Mouse (Mus musculus) intestine, embryonic 15.5 days (tissue): ENCODE data around the gene Stx12. TPM values are rescaled to one million over a fixed set of nuclear protein-coding genes. Genes with fewer than 3 reads are reported as not detected.

Source experiments
- ATAC-seq: fragments of 200-750 bp; cut with Nextera tagmentation; 2 replicates; pipeline ENCODE4 v1.8.0; 2017; ENCODE audit warnings: moderate TSS enrichment, moderate library complexity
- H3K27ac ChIP-seq: fragments of 300-500 bp; sonication (generic); 2 replicates; pipeline ENCODE4 v1.5.1; 2015; ENCODE audit warnings: mild to moderate bottlenecking, inconsistent platforms
- H3K27me3 ChIP-seq: fragments of 300-500 bp; sonication (generic); replicated peaks from 2 replicates; pipeline ENCODE4 v1.6.1; 2015; ENCODE audit warnings: inconsistent platforms
- H3K36me3 ChIP-seq: fragments of 300-500 bp; sonication (generic); 2 replicates; pipeline ENCODE4 v1.6.1; 2015; ENCODE audit warnings: inconsistent platforms
- H3K4me1 ChIP-seq: fragments of 300-500 bp; sonication (generic); replicated peaks from 2 replicates; pipeline ENCODE4 v1.6.1; 2015; ENCODE audit warnings: inconsistent platforms
- H3K4me2 ChIP-seq: fragments of 300-500 bp; sonication (generic); replicated peaks from 2 replicates; pipeline ENCODE4 v1.6.1; 2015; ENCODE audit warnings: mild to moderate bottlenecking, inconsistent platforms
- H3K4me3 ChIP-seq: fragments of 300-500 bp; sonication (generic); replicated peaks from 2 replicates; pipeline ENCODE4 v1.5.1; 2015; ENCODE audit warnings: inconsistent platforms
- H3K9ac ChIP-seq: fragments of 300-500 bp; sonication (generic); 2 replicates; pipeline ENCODE4 v1.6.1; 2015; ENCODE audit warnings: inconsistent platforms
- H3K9me3 ChIP-seq: fragments of 300-500 bp; sonication (generic); 2 replicates; pipeline ENCODE4 v1.6.1; 2016; ENCODE audit warnings: inconsistent platforms
- WGBS: fragments of 180-500 bp; shearing (Covaris S2); methylation state at CpG from one replicate; pipeline ENCODE4 v1.1.7; 2015; 5-methylcytosine and 5-hydroxymethylcytosine counted together
- polyA plus RNA-seq: library from polyadenylated mRNA; unstranded; fragments of >200 nt; fragmentation: Nextera tagmentation; extraction: Ambion mirVana; gene quantifications from 2 replicates; pipeline ENCODE4 v1.2.1, GENCODE M21; 2015

The Stx12 gene
- polyA plus RNA-seq, 1 experiment from 2014 or later: 57.7 TPM

- no peaks in the 10 kb centered on the region for H3K27me3 ChIP-seq
- H3K9me3 ChIP-seq: no peaks in the 10 kb centered on the region
- H3K27ac ChIP-seq: no peak overlapping the region
- H3K4me3 ChIP-seq: no peak overlapping the region
- 95% methylated on average over 1 of the region's 1 CpGs for WGBS
- H3K4me1 ChIP-seq: no peaks in the 10 kb centered on the region
- H3K9ac ChIP-seq: no peak overlapping the region
- peaks cover 29% of the 10 kb centered on the region for H3K36me3 ChIP-seq
- ATAC-seq: no peak
- no peak overlapping the region for H3K4me2 ChIP-seq
Measured at GRCm38 (mm10) chr4:132860880-132861279, 23.4 kb downstream of the Stx12 start.

DNA sequence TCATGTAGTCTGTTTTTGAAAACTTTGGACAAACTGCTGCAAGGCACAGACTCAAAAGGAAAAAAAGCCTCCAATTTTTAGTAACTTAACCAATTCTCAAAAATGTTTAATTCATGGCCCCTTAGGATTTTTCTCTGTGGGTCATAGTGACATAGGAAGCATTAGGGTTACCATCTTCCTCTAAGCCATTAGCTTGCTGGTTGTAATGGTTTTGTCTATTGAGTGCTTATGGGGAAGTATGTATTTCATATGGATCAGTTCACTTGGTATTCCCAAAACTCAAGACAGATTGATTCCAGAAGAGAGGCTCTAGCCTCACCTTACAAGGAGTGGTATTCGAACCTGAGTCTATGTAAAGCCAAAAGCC, 40.6 kb downstream of the Stx12 start:
- H3K9ac ChIP-seq: peak overlapping the region; percentile 70; the same call in 1 of the 2 replicates
- peak overlapping the region; percentile 71 for H3K4me2 ChIP-seq
- WGBS: 76% methylated on average over 1 of the region's 1 CpGs
- no peaks in the 10 kb centered on the region for H3K27me3 ChIP-seq
- H3K4me3 ChIP-seq: peak overlapping the region; percentile 80; the same call in 1 of the 2 replicates
- H3K9me3 ChIP-seq: no peaks in the 10 kb centered on the region
- peaks cover 6% of the 10 kb centered on the region; the same call in 1 of the 2 replicates for H3K36me3 ChIP-seq
- H3K4me1 ChIP-seq: peaks cover 5% of the 10 kb centered on the region; the same call in 1 of the 2 replicates
- peak overlapping the region; percentile 66 for H3K27ac ChIP-seq
- no peak for ATAC-seq

GRCm38 (mm10) chr4:132842970-132843704, 41.2 kb downstream of the Stx12 start, which contains the start of gene Ppp1r8:
Gene Ppp1r8, minus strand, starts transcription at chr4:132843169.
- peak; percentile 100 for ATAC-seq
- no peaks in the 10 kb centered on the region for H3K27me3 ChIP-seq
- 1% methylated on average over 40 of the region's 40 CpGs for WGBS
- H3K4me3 ChIP-seq: peak within 1 kb of the TSS; percentile 80
- peak within 1 kb of the TSS; percentile 70 for H3K9ac ChIP-seq
- H3K27ac ChIP-seq: peak within 1 kb of the TSS; percentile 67
- peaks cover 5% of the 10 kb centered on the region; the same call in 1 of the 2 replicates for H3K4me1 ChIP-seq
- no peaks in the 10 kb centered on the region for H3K9me3 ChIP-seq
- peaks cover 11% of the 10 kb centered on the region for H3K36me3 ChIP-seq
- H3K4me2 ChIP-seq: peak within 1 kb of the TSS; percentile 71

GRCm38 (mm10) chr4:132842281-132842906, 41.9 kb downstream of the Stx12 start:
- Histone ChIP-seq H3K4me2 (peak overlapping the region; percentile 71), H3K36me3 (peaks cover 17% of the 10 kb centered on the region), H3K4me3 (peak overlapping the region; percentile 80), H3K9ac (peak overlapping the region; percentile 70), H3K27ac (peak overlapping the region; percentile 67), H3K27me3 (no peaks in the 10 kb centered on the region), H3K9me3 (no peaks in the 10 kb centered on the region), H3K4me1 (peaks cover 5% of the 10 kb centered on the region; the same call in 1 of the 2 replicates)
- WGBS: under 1% methylated on average over 30 of the region's 30 CpGs
- ATAC-seq: peak; percentile 46

GRCm38 (mm10) chr4:132841493-132841892, 42.8 kb downstream of the Stx12 start:
- Histone ChIP-seq H3K4me3 (peak overlapping the region; percentile 80), H3K36me3 (peaks cover 22% of the 10 kb centered on the region), H3K27me3 (no peaks in the 10 kb centered on the region), H3K4me1 (peaks cover 5% of the 10 kb centered on the region; the same call in 1 of the 2 replicates), H3K9me3 (no peaks in the 10 kb centered on the region), H3K27ac (no peak overlapping the region), H3K4me2 (peak overlapping the region; percentile 71), H3K9ac (peak overlapping the region; percentile 70)
- no peak for ATAC-seq
- WGBS: 79% methylated on average over 3 of the region's 3 CpGs

GRCm38 (mm10) chr4:132823614-132824366, 60.5 kb downstream of the Stx12 start:
- Histone ChIP-seq H3K27ac (no peak overlapping the region), H3K36me3 (peaks cover 26% of the 10 kb centered on the region), H3K4me3 (no peak overlapping the region), H3K4me2 (no peak overlapping the region), H3K27me3 (no peaks in the 10 kb centered on the region), H3K4me1 (no peaks in the 10 kb centered on the region), H3K9me3 (no peaks in the 10 kb centered on the region), H3K9ac (no peak overlapping the region)
- 61% methylated on average over 8 of the region's 8 CpGs for WGBS
- ATAC-seq: peak; percentile 39; the same call in 1 of the 2 replicates

- ATAC-seq: no peak
- 50% methylated on average over 2 of the region's 2 CpGs for WGBS
- Histone ChIP-seq H3K4me3 (no peak overlapping the region), H3K4me2 (no peak overlapping the region), H3K27ac (no peak overlapping the region), H3K9ac (no peak overlapping the region), H3K4me1 (no peaks in the 10 kb centered on the region), H3K36me3 (no peaks in the 10 kb centered on the region), H3K27me3 (no peaks in the 10 kb centered on the region), H3K9me3 (no peaks in the 10 kb centered on the region)
Measured at GRCm38 (mm10) chr4:132818442-132818841, 65.9 kb downstream of the Stx12 start.

DNA sequence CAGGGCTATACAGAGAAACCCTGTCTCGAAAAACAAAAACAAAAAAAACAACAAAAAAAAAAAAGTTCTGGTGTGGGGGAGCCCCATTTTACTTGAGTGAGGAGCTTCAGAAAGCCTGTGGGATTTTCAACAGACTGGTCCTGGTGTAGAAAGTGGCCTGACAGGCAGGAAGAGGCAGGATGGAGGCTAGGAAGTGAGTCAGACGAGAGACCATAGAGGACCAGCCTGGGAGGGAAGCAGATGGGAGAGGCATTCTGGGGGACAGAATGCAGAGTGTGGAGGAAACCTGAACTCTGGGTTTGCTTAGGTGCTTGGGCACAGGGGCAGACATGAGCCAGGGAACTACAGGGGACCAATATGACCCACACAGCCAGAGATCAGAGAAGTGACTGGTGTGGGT, 67.5 kb downstream of the Stx12 start:
- WGBS: 66% methylated on average over 2 of the region's 2 CpGs
- no peak overlapping the region for H3K9ac ChIP-seq
- no peak overlapping the region for H3K27ac ChIP-seq
- H3K9me3 ChIP-seq: no peaks in the 10 kb centered on the region
- no peaks in the 10 kb centered on the region for H3K4me1 ChIP-seq
- ATAC-seq: no peak
- no peak overlapping the region for H3K4me3 ChIP-seq
- no peaks in the 10 kb centered on the region for H3K36me3 ChIP-seq
- H3K27me3 ChIP-seq: no peaks in the 10 kb centered on the region
- H3K4me2 ChIP-seq: no peak overlapping the region

DNA sequence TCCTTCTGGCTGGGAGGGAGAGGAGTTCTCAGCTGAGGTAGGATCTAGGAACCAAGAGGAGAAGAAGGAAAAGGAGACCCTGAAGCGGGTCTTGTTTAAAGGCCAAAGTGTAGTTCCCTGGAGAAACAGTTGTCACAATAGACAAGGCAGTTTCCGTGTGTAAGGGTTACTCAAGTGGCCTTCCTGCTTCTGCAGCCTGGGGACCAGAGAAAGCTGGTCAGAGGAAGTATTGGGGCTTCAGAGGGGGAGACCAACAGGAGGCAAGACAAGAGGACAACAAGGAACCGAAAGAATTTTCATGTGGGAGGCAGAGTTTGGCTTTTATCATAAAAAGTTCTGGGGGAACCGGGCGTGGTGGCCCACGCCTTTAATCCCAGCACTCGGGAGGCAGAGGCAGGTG, 67.9 kb downstream of the Stx12 start:
- Histone ChIP-seq H3K4me1 (no peaks in the 10 kb centered on the region), H3K9ac (no peak overlapping the region), H3K27me3 (no peaks in the 10 kb centered on the region), H3K27ac (no peak overlapping the region), H3K4me2 (no peak overlapping the region), H3K36me3 (no peaks in the 10 kb centered on the region), H3K9me3 (no peaks in the 10 kb centered on the region), H3K4me3 (no peak overlapping the region)
- ATAC-seq: no peak
- WGBS: 71% methylated on average over 7 of the region's 7 CpGs

GRCm38 (mm10) chr4:132809621-132810020, 74.7 kb downstream of the Stx12 start:
- no peak overlapping the region for H3K4me2 ChIP-seq
- no peak overlapping the region for H3K27ac ChIP-seq
- 62% methylated on average over 5 of the region's 5 CpGs for WGBS

GRCm38 (mm10) chr4:132807771-132808641, 76.3 kb downstream of the Stx12 start:
- H3K36me3 ChIP-seq: no peaks in the 10 kb centered on the region
- 0 out of 2 replicates have a peak, but pooled peaks have one; percentile 23 for ATAC-seq
- H3K27me3 ChIP-seq: no peaks in the 10 kb centered on the region
- 0 out of 2 replicates have a peak, but pooled peaks cover 2% of the 10 kb centered on the region for H3K4me1 ChIP-seq
- H3K9me3 ChIP-seq: no peaks in the 10 kb centered on the region
- no peak overlapping the region for H3K9ac ChIP-seq
- WGBS: 58% methylated on average over 5 of the region's 5 CpGs
- H3K4me2 ChIP-seq: no peak overlapping the region
- H3K27ac ChIP-seq: peak overlapping the region; percentile 58; the same call in 1 of the 2 replicates
- no peak overlapping the region for H3K4me3 ChIP-seq

More at GRCm38 (mm10) chr4:132809621-132810020, 74.7 kb downstream of the Stx12 start:
- Histone ChIP-seq H3K9ac (no peak overlapping the region), H3K4me3 (no peak overlapping the region), H3K9me3 (no peaks in the 10 kb centered on the region), H3K27me3 (no peaks in the 10 kb centered on the region), H3K36me3 (no peaks in the 10 kb centered on the region), H3K4me1 (0 out of 2 replicates have a peak, but pooled peaks cover 2% of the 10 kb centered on the region)
- ATAC-seq: no peak
